Mouse (Mus musculus) erythroblast, embryonic 14.5 days (primary cell): ENCODE measurements around the gene Wfdc21.

Source experiments
- GATA1 ChIP-seq: IDR thresholded peaks from 2 replicates; pipeline ENCODE4 v1.6.1; 2012; ENCODE audit warnings: low read length, inconsistent platforms, mixed read lengths
- TAL1 ChIP-seq: IDR thresholded peaks from 3 replicates; pipeline ENCODE4 v1.6.1; 2012; ENCODE audit warnings: low read length, inconsistent platforms, mixed read lengths

DNA sequence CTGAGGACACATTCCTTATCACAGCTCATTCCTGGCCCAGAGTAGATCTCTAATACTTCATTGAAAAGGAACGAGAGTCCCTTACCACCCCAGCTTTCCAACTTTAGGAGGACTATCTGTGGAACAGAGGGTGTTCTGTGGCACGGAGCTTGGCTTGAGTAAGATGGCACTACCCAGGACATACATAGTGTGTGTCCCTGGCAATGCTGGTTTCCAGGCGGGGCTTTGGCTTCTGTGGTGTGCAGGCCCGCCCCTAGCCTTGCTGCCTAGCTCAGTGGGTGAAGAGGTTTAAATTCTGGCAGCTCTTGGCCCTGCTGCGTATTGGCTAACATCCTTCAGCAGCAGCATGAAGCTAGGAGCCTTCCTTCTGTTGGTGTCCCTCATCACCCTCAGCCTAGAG lies at the start of gene Wfdc21:
- TF ChIP-seq GATA1 (no peak), TAL1 (no peak)
